Mouse (Mus musculus): ENCODE results near the gene Ucp2. TPM values are rescaled to one million over a fixed set of nuclear protein-coding genes. Genes with fewer than 3 reads are reported as not detected.

Gene Ucp2
- polyA plus RNA-seq, 1 experiment from 2014 or later, result 98.4 TPM

- Histone ChIP-seq H3K27ac (replicated peaks; ENCODE audit: low read depth, low read length) (no peak overlapping the region), H3K4me1 (ENCODE audit: control insufficient read depth, insufficient read depth, low read length) (no peaks in the 10 kb centered on the region), H3K9me3 (replicated peaks; ENCODE audit: control insufficient read depth, low read length) (no peaks in the 10 kb centered on the region), H3K27me3 (ENCODE audit: control insufficient read depth, insufficient read depth, low read length) (no peaks in the 10 kb centered on the region), H3K36me3 (replicated peaks; ENCODE audit: control insufficient read depth, insufficient read depth, low read depth, low read length) (no peaks in the 10 kb centered on the region), H3K4me3 (ENCODE audit: low read depth, low read length) (no peak overlapping the region), H3K9ac (replicated peaks; ENCODE audit: low read length) (no peak overlapping the region), H3K4me2 (ENCODE audit: low read depth, low read length) (no peak overlapping the region)
- WGBS, result 94% methylated on average over 3 of the region's 3 CpGs
- DNase-seq (ENCODE audit: low spot score), result no peak
- no peak for ATAC-seq (replicated peaks; ENCODE audit: insufficient number of reproducible peaks, low FRiP score, low TSS enrichment, low read depth)
These were observed 41.1 kb downstream of the Ucp2 start for GRCm38 (mm10) chr7:100534216-100534615.

DNA sequence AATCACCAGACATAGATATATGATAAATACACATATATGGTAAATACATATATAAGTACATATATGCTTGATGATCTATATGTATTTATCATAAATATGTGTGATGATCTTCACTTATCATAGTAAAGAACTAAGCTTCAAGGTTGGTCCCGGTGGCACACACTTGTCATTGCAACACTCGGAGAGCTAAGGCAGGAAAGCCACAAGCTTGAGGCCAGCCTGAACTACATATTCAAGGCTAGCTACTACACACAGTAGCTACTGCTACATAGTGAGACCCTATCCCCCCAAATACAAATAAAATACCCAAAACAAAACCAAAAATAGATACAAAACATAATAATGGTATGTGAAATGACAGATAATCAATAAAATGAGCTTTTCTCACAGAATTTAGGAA, 42.7 kb downstream of the Ucp2 start:
- H3K9ac ChIP-seq (replicated peaks; ENCODE audit: low read length), result no peak overlapping the region
- H3K4me2 ChIP-seq (ENCODE audit: low read depth, low read length), result no peak overlapping the region
- H3K36me3 ChIP-seq (replicated peaks; ENCODE audit: control insufficient read depth, insufficient read depth, low read depth, low read length), result no peaks in the 10 kb centered on the region; the same call in 1 of the 2 replicates
- no peaks in the 10 kb centered on the region for H3K27me3 ChIP-seq (ENCODE audit: control insufficient read depth, insufficient read depth, low read length)
- H3K4me1 ChIP-seq (ENCODE audit: control insufficient read depth, insufficient read depth, low read length), result no peaks in the 10 kb centered on the region
- H3K27ac ChIP-seq (replicated peaks; ENCODE audit: low read depth, low read length), result no peak overlapping the region
- ATAC-seq (replicated peaks; ENCODE audit: insufficient number of reproducible peaks, low FRiP score, low TSS enrichment, low read depth) (no peak), DNase-seq (ENCODE audit: low spot score) (no peak)
- peak overlapping the region; percentile 67; the same call in 1 of the 2 replicates for H3K4me3 ChIP-seq (ENCODE audit: low read depth, low read length)
- 85% methylated on average over 2 of the region's 2 CpGs for WGBS
- H3K9me3 ChIP-seq (replicated peaks; ENCODE audit: control insufficient read depth, low read length), result no peaks in the 10 kb centered on the region

DNA sequence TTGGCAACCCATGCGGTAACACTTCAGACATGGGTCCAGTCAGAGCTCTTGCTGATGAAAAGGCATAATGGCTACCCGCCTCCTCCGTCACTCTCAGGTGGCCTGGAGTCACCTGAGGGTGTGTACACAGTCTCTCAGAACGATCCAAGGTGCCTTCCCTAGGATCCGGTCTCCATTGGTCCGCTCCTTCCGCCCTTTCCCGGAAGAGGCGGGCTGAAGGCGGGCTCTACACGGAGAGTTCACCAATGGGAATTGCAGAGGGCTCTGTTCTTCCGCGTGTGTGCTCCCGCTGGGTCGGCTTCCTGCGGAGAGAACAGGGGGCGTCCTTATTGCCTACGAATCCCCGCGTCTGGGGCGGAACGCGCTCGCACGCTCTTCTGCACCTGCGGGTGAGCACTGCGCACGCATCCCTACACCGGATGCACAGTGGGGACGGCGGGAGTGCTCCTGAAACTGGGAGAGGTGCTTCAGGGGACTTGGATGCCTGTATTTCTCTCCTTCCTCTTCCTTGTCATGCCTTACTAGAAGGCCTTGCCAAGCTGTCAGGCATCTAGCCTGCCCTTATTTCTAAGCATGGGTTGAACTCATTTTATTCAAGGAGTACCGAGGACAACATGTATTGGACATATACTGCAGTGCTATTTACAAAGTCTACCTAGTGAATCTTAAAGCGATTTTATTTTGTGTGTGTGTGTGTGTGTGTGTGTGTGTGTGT, 43.8 kb downstream of the Ucp2 start, which contains the start of gene Coa4:
TSS of gene Coa4 (plus strand) at position 268 of the 715 bp plus-strand sequence.
- Histone ChIP-seq H3K27ac (replicated peaks; ENCODE audit: low read depth, low read length) (0 out of 2 replicates have a peak within 1 kb of the TSS, but pooled peaks have one; percentile 15), H3K4me1 (ENCODE audit: control insufficient read depth, insufficient read depth, low read length) (no peaks in the 10 kb centered on the region), H3K27me3 (ENCODE audit: control insufficient read depth, insufficient read depth, low read length) (no peaks in the 10 kb centered on the region), H3K4me2 (ENCODE audit: low read depth, low read length) (peak within 1 kb of the TSS; percentile 49), H3K36me3 (replicated peaks; ENCODE audit: control insufficient read depth, insufficient read depth, low read depth, low read length) (no peaks in the 10 kb centered on the region; the same call in 1 of the 2 replicates), H3K9me3 (replicated peaks; ENCODE audit: control insufficient read depth, low read length) (no peaks in the 10 kb centered on the region), H3K4me3 (ENCODE audit: low read depth, low read length) (peak within 1 kb of the TSS; percentile 67), H3K9ac (replicated peaks; ENCODE audit: low read length) (peak within 1 kb of the TSS; percentile 73)
- ATAC-seq (replicated peaks; ENCODE audit: insufficient number of reproducible peaks, low FRiP score, low TSS enrichment, low read depth) (peak; percentile 98), DNase-seq (ENCODE audit: low spot score) (peak; percentile 97)
- WGBS, result under 1% methylated on average over 33 of the region's 33 CpGs

GRCm38 (mm10) chr7:100537519-100537902, 44.4 kb downstream of the Ucp2 start:
- Histone ChIP-seq H3K27ac (replicated peaks; ENCODE audit: low read depth, low read length) (no peak overlapping the region), H3K36me3 (replicated peaks; ENCODE audit: control insufficient read depth, insufficient read depth, low read depth, low read length) (no peaks in the 10 kb centered on the region; the same call in 1 of the 2 replicates), H3K9ac (replicated peaks; ENCODE audit: low read length) (peak overlapping the region; percentile 73), H3K4me1 (ENCODE audit: control insufficient read depth, insufficient read depth, low read length) (no peaks in the 10 kb centered on the region), H3K4me3 (ENCODE audit: low read depth, low read length) (peak overlapping the region; percentile 67), H3K9me3 (replicated peaks; ENCODE audit: control insufficient read depth, low read length) (no peaks in the 10 kb centered on the region), H3K27me3 (ENCODE audit: control insufficient read depth, insufficient read depth, low read length) (no peaks in the 10 kb centered on the region), H3K4me2 (ENCODE audit: low read depth, low read length) (peak overlapping the region; percentile 49)
- DNase-seq (ENCODE audit: low spot score), result no peak
- ATAC-seq (replicated peaks; ENCODE audit: insufficient number of reproducible peaks, low FRiP score, low TSS enrichment, low read depth), result no peak
- 35% methylated on average over 7 of the region's 7 CpGs for WGBS

DNA sequence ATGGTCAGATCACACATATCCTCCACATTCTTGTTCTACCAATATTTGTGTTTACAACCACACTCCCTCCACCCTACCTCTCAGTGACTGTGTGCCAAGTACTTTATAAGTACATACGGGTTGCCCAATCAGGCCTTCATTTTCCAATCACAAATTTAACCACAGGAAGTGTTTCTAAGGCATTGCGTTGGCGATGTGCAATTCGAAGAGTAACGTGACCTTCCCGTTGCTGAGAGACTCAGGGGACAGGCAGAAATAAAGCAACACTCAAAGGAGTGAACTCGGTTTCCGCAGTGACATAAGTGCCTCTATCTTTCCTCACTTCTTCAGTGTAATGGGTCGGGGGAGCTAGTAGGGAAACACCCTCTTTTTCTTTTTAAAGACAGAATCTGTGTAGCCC, 46.4 kb downstream of the Ucp2 start:
- no peak for ATAC-seq (replicated peaks; ENCODE audit: insufficient number of reproducible peaks, low FRiP score, low TSS enrichment, low read depth)
- H3K4me1 ChIP-seq (ENCODE audit: control insufficient read depth, insufficient read depth, low read length), result no peaks in the 10 kb centered on the region
- H3K4me2 ChIP-seq (ENCODE audit: low read depth, low read length), result no peak overlapping the region
- no peaks in the 10 kb centered on the region for H3K9me3 ChIP-seq (replicated peaks; ENCODE audit: control insufficient read depth, low read length)
- H3K36me3 ChIP-seq (replicated peaks; ENCODE audit: control insufficient read depth, insufficient read depth, low read depth, low read length), result no peaks in the 10 kb centered on the region; the same call in 1 of the 2 replicates
- DNase-seq (ENCODE audit: low spot score), result no peak
- no peak overlapping the region for H3K4me3 ChIP-seq (ENCODE audit: low read depth, low read length)
- no peak overlapping the region for H3K27ac ChIP-seq (replicated peaks; ENCODE audit: low read depth, low read length)
- no peak overlapping the region for H3K9ac ChIP-seq (replicated peaks; ENCODE audit: low read length)
- 95% methylated on average over 9 of the region's 9 CpGs for WGBS
- no peaks in the 10 kb centered on the region for H3K27me3 ChIP-seq (ENCODE audit: control insufficient read depth, insufficient read depth, low read length)

DNA sequence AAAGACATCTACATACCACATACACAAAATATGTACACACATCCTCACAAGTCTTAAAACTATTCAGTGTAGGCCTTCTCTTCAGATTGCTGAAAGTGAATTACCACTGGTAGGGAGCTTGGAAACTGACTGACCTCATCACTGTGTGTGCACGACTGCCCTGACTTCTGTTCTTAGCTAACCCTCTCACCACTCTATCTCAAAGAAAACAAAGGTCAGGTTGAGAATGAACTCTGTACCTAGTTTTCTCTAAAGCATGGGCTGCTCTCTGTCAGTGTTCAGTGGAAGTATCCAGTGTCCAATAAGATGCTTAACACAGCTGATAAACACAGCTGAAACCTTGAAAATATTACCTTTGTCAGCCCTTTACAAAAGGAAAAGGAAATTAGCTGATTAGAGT, 51.3 kb downstream of the Ucp2 start:
- no peaks in the 10 kb centered on the region for H3K4me1 ChIP-seq (ENCODE audit: control insufficient read depth, insufficient read depth, low read length)
- H3K9ac ChIP-seq (replicated peaks; ENCODE audit: low read length), result no peak overlapping the region
- H3K27ac ChIP-seq (replicated peaks; ENCODE audit: low read depth, low read length), result no peak overlapping the region
- DNase-seq (ENCODE audit: low spot score), result no peak
- ATAC-seq (replicated peaks; ENCODE audit: insufficient number of reproducible peaks, low FRiP score, low TSS enrichment, low read depth), result no peak
- no peaks in the 10 kb centered on the region for H3K9me3 ChIP-seq (replicated peaks; ENCODE audit: control insufficient read depth, low read length)
- H3K36me3 ChIP-seq (replicated peaks; ENCODE audit: control insufficient read depth, insufficient read depth, low read depth, low read length), result no peaks in the 10 kb centered on the region; the same call in 1 of the 2 replicates
- no peaks in the 10 kb centered on the region for H3K27me3 ChIP-seq (ENCODE audit: control insufficient read depth, insufficient read depth, low read length)
- no peak overlapping the region for H3K4me3 ChIP-seq (ENCODE audit: low read depth, low read length)
- no peak overlapping the region for H3K4me2 ChIP-seq (ENCODE audit: low read depth, low read length)
- WGBS, result 59% methylated on average over 1 of the region's 1 CpGs

DNA sequence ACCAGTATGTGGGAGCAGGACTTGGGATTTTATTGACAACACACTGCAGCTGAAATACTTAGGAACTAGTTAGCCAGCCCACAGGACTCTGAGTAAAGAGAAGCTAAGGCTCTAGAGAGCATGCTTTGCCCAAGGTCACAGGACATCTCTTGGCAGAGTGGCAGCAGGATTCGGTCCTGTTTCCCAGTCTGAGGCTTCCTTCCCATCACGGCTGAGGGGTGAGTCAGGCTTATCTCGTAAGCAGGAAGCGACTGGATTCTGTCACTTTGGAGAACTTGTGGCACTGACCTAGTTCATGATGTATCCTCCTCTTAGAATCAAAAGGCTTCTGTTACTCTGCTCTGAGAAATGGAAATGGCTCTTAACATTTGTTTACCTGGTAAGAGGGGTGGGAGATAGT, 54.5 kb downstream of the Ucp2 start:
- Histone ChIP-seq H3K4me3 (ENCODE audit: low read depth, low read length) (no peak overlapping the region), H3K9me3 (replicated peaks; ENCODE audit: control insufficient read depth, low read length) (no peaks in the 10 kb centered on the region), H3K27ac (replicated peaks; ENCODE audit: low read depth, low read length) (no peak overlapping the region), H3K9ac (replicated peaks; ENCODE audit: low read length) (no peak overlapping the region), H3K4me2 (ENCODE audit: low read depth, low read length) (no peak overlapping the region), H3K4me1 (ENCODE audit: control insufficient read depth, insufficient read depth, low read length) (no peaks in the 10 kb centered on the region), H3K36me3 (replicated peaks; ENCODE audit: control insufficient read depth, insufficient read depth, low read depth, low read length) (no peaks in the 10 kb centered on the region), H3K27me3 (ENCODE audit: control insufficient read depth, insufficient read depth, low read length) (no peaks in the 10 kb centered on the region)
- DNase-seq (ENCODE audit: low spot score) (no peak), ATAC-seq (replicated peaks; ENCODE audit: insufficient number of reproducible peaks, low FRiP score, low TSS enrichment, low read depth) (no peak)
- 87% methylated on average over 4 of the region's 4 CpGs for WGBS

GRCm38 (mm10) chr7:100549796-100550195, 56.7 kb downstream of the Ucp2 start:
- Histone ChIP-seq H3K4me1 (ENCODE audit: control insufficient read depth, insufficient read depth, low read length) (no peaks in the 10 kb centered on the region), H3K4me3 (ENCODE audit: low read depth, low read length) (no peak overlapping the region), H3K27me3 (ENCODE audit: control insufficient read depth, insufficient read depth, low read length) (no peaks in the 10 kb centered on the region), H3K9ac (replicated peaks; ENCODE audit: low read length) (no peak overlapping the region), H3K36me3 (replicated peaks; ENCODE audit: control insufficient read depth, insufficient read depth, low read depth, low read length) (no peaks in the 10 kb centered on the region), H3K4me2 (ENCODE audit: low read depth, low read length) (no peak overlapping the region), H3K9me3 (replicated peaks; ENCODE audit: control insufficient read depth, low read length) (no peaks in the 10 kb centered on the region), H3K27ac (replicated peaks; ENCODE audit: low read depth, low read length) (no peak overlapping the region)
- WGBS, result 87% methylated on average over 3 of the region's 3 CpGs
- DNase-seq (ENCODE audit: low spot score), result no peak
- no peak for ATAC-seq (replicated peaks; ENCODE audit: insufficient number of reproducible peaks, low FRiP score, low TSS enrichment, low read depth)

Measured in embryonic facial prominence, embryonic 11.5 days (tissue).